In the genomic region with DNA sequence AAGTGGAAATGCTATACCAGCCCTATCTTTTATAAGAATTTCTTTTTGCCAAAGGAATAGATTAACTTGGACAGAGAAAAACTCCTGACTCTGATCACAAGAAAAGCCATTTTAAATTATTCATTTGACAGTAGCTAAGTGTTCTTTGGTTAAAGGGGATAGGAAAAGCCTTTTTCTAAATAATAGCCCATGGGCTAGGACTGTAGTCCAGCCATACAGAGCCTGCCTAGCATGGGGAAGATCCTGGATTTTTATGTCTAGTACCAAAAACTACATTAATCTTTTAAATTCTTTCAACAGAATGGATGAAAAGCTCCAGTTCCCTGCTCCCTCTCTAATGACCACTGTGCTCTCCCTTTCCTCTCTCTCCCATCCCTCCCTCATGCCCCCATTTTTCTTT, we compare ENCODE assay signal across 34 mouse cellular contexts.
"Had no signal": no experiment of that assay in that cellular context is flagged by ENCODE, and none has a peak within 500 bp of the region (broad histone marks: within the 10 kb centered on the region; RNA-seq: fewer than 3 reads in every experiment).

No protein-coding gene starts in this region.

- ATAC-seq: hindbrain, postnatal 0 days; inflammation-experienced regulatory T-cells, adult 6 months; intestine, embryonic 15.5 days; intestine, embryonic 16.5 days; intestine, postnatal 0 days had no signal

- H3K27me3 ChIP-seq: heart, embryonic 12.5 days; heart, embryonic 13.5 days; heart, embryonic 15.5 days; hindbrain, embryonic 12.5 days; hindbrain, embryonic 13.5 days; hindbrain, embryonic 15.5 days; intestine, embryonic 15.5 days; kidney, embryonic 15.5 days had no signal

- H3K4me1 ChIP-seq: heart, embryonic 10.5 days; heart, embryonic 13.5 days; heart, embryonic 15.5 days; intestine, embryonic 15.5 days; kidney, embryonic 15.5 days had no signal

- H3K9ac ChIP-seq: heart, embryonic 12.5 days; heart, embryonic 13.5 days; heart, embryonic 15.5 days; hindbrain, embryonic 12.5 days; hindbrain, embryonic 13.5 days; hindbrain, embryonic 14.5 days; hindbrain, embryonic 15.5 days; intestine, embryonic 15.5 days; kidney, embryonic 15.5 days had no signal

- DNase-seq: heart, adult 2 months; heart, postnatal 10 days; heart, postnatal 14 days; heart, postnatal 36 days; heart, postnatal 4 days; kidney, adult 11 months; kidney, adult 18-20 months; kidney, adult 2 months; kidney, adult 8-10 months; kidney, adult 9 months; kidney, postnatal 10 days; kidney, postnatal 14 days; kidney, postnatal 25 days; kidney, postnatal 36 days; kidney, postnatal 4 days; layer of hippocampus, adult 9-11 months had no signal

- H3K4me2 ChIP-seq: heart, embryonic 11.5 days; heart, embryonic 12.5 days; heart, embryonic 13.5 days; heart, embryonic 15.5 days; hindbrain, embryonic 12.5 days; hindbrain, embryonic 13.5 days; hindbrain, embryonic 14.5 days; hindbrain, embryonic 15.5 days; intestine, embryonic 15.5 days; kidney, embryonic 15.5 days had no signal

- H3K4me3 ChIP-seq: heart, adult 2 months; heart, embryonic 10.5 days; heart, embryonic 12.5 days; heart, embryonic 13.5 days; heart, embryonic 15.5 days; hindbrain, embryonic 10.5 days; hindbrain, embryonic 12.5 days; hindbrain, embryonic 13.5 days; hindbrain, embryonic 15.5 days; intestine, embryonic 15.5 days; kidney, embryonic 15.5 days; layer of hippocampus, adult 2 months had no signal

- H3K9me3 ChIP-seq: heart, embryonic 10.5 days; heart, embryonic 12.5 days; heart, embryonic 13.5 days; heart, embryonic 15.5 days; hindbrain, embryonic 10.5 days; hindbrain, embryonic 12.5 days; hindbrain, embryonic 13.5 days; hindbrain, embryonic 15.5 days; intestine, embryonic 15.5 days; kidney, embryonic 15.5 days had no signal

- H3K27ac ChIP-seq: heart, adult 2 months; heart, embryonic 10.5 days; heart, embryonic 13.5 days; heart, embryonic 15.5 days; hindbrain, embryonic 10.5 days; hindbrain, embryonic 12.5 days; hindbrain, embryonic 13.5 days; hindbrain, embryonic 14.5 days; hindbrain, embryonic 15.5 days; hindbrain, postnatal 0 days; intestine, embryonic 15.5 days; kidney, embryonic 15.5 days; kidney, postnatal 0 days; layer of hippocampus, adult 2 months had no signal

- H3K36me3 ChIP-seq: heart, embryonic 10.5 days; heart, embryonic 12.5 days; heart, embryonic 13.5 days; heart, embryonic 15.5 days; hindbrain, embryonic 10.5 days; hindbrain, embryonic 12.5 days; hindbrain, embryonic 13.5 days; hindbrain, embryonic 15.5 days; intestine, embryonic 15.5 days; kidney, embryonic 15.5 days had no signal
